Mouse (Mus musculus) urinary bladder, adult 2 months (tissue): ENCODE data around the gene Nkain4. TPM values are rescaled to one million over a fixed set of nuclear protein-coding genes. Genes with fewer than 3 reads are reported as not detected.

Experiments used
- DNase-seq: peaks from one replicate; pipeline ENCODE4 v3.0.0; 2022; ENCODE audit warnings: low spot score
- polyA plus RNA-seq: library from polyadenylated mRNA; depleted of rRNA; stranded (reverse); fragments of >200 nt; gene quantifications from 2 replicates; pipeline ENCODE4 v1.2.3, GENCODE M21; 2012; rRNA removed

Gene Nkain4
- polyA plus RNA-seq, 1 experiment: 72.3 TPM

GRCm38 (mm10) chr2:180894029-180894623 lies 60.4 kb downstream of the Nkain4 start:
- DNase-seq: no peak

- DNase-seq: no peak
These were observed 60.9 kb downstream of the Nkain4 start for GRCm38 (mm10) chr2:180893537-180894028.

GRCm38 (mm10) chr2:180892841-180893521 lies 61.5 kb downstream of the Nkain4 start:
- DNase-seq: no peak

- DNase-seq: no peak
These were observed 62.6 kb downstream of the Nkain4 start for GRCm38 (mm10) chr2:180891835-180892323.

- no peak for DNase-seq
These were observed 63.2 kb downstream of the Nkain4 start for GRCm38 (mm10) chr2:180891075-180891834.

GRCm38 (mm10) chr2:180890422-180891074 lies 64.0 kb downstream of the Nkain4 start:
- DNase-seq: no peak

- no peak for DNase-seq
These were observed 64.6 kb downstream of the Nkain4 start for GRCm38 (mm10) chr2:180889921-180890280.

GRCm38 (mm10) chr2:180889271-180889920 lies 65.1 kb downstream of the Nkain4 start:
- DNase-seq: no peak

GRCm38 (mm10) chr2:180885270-180885669 lies 69.2 kb downstream of the Nkain4 start:
- DNase-seq: no peak

Other genes starting within 250 kb of the Nkain4 start
- 24.7 and 25.8 TPM in 2 replicates for gene Dido1, start 244.7 kb downstream of the Nkain4 start, polyA plus RNA-seq
- gene Gid8, start 244.6 kb downstream of the Nkain4 start, polyA plus RNA-seq: 59.7 and 64.6 TPM in 2 replicates
- 4.6 and 5.3 TPM in 2 replicates for gene Slc17a9, start 229.4 kb downstream of the Nkain4 start, polyA plus RNA-seq
- gene Bhlhe23, start 177.8 kb downstream of the Nkain4 start, polyA plus RNA-seq: not detected in 2 replicates
- 40.2 and 41.6 TPM in 2 replicates for gene Ythdf1, start 33.8 kb downstream of the Nkain4 start, polyA plus RNA-seq
- not detected in 2 replicates for gene Birc7, start 25.7 kb downstream of the Nkain4 start, polyA plus RNA-seq
- gene Arfgap1, start 12.5 kb upstream of the Nkain4 start, polyA plus RNA-seq: 68.7 and 77.1 TPM in 2 replicates
- 4.1 and 4.5 TPM in 2 replicates for gene Col20a1, start 31.8 kb upstream of the Nkain4 start, polyA plus RNA-seq
- gene Chrna4, start 88.8 kb upstream of the Nkain4 start, polyA plus RNA-seq: 0.03 TPM in 2 replicates
- gene Kcnq2, start 180.6 kb upstream of the Nkain4 start, polyA plus RNA-seq: 0.07 and 0.12 TPM in 2 replicates
- 0.48 and 0.97 TPM in 2 replicates for gene Eef1a2, start 202.3 kb upstream of the Nkain4 start, polyA plus RNA-seq
- gene Ppdpf, start 232.5 kb upstream of the Nkain4 start, polyA plus RNA-seq: 116 and 147 TPM in 2 replicates
- 0.04 and 0.07 TPM in 2 replicates for gene Ptk6, start 248.1 kb upstream of the Nkain4 start, polyA plus RNA-seq